Mouse (Mus musculus) embryonic fibroblast, embryonic 13.5 days (primary cell): ENCODE data around the gene Slc43a2.

Experiments used
- CTCF ChIP-seq: IDR thresholded peaks from 2 replicates; pipeline ENCODE4 v1.5.1; 2011; ENCODE audit warnings: mild to moderate bottlenecking, control low read depth, low read length, moderate library complexity, borderline replicate concordance; ENCODE audit not compliant: insufficient read depth
- POLR2A ChIP-seq: IDR thresholded peaks from 2 replicates; pipeline ENCODE4 v1.6.1; 2011; ENCODE audit warnings: low read depth, mild to moderate bottlenecking, control low read depth, low read length, moderate library complexity

GRCm38 (mm10) chr11:75519834-75520633, 11.5 kb upstream of the Slc43a2 start:
- no peak for TF ChIP-seq POLR2A
- no peak for TF ChIP-seq CTCF
